Mouse (Mus musculus): ENCODE measurements around the gene Ubap1. TPM values are rescaled to one million over a fixed set of nuclear protein-coding genes. Genes with fewer than 3 reads are reported as not detected.

Ubap1 gene
- polyA plus RNA-seq (2015; fragmentation: Nextera tagmentation; extraction: Ambion mirVana) = 42.6 and 46.9 TPM in 2 replicates

- peak; percentile 99 for ATAC-seq (ENCODE audit: low read depth)
- peak within 1 kb of the TSS; percentile 83 for H3K4me3 ChIP-seq (ENCODE audit: low read length)
- peak within 1 kb of the TSS; percentile 96 for H3K27ac ChIP-seq (ENCODE audit: low read length)
- H3K36me3 ChIP-seq (ENCODE audit: control insufficient read depth, insufficient read depth, low read length) = no peaks in the 10 kb centered on the region
- H3K9ac ChIP-seq (ENCODE audit: low read length) = peak within 1 kb of the TSS; percentile 90
- no peaks in the 10 kb centered on the region for H3K9me3 ChIP-seq (ENCODE audit: control insufficient read depth, low read length)
- peak within 1 kb of the TSS; percentile 78 for H3K4me2 ChIP-seq (ENCODE audit: low read depth, low read length)
- H3K27me3 ChIP-seq (ENCODE audit: control insufficient read depth, insufficient read depth, low read depth, low read length) = no peaks in the 10 kb centered on the region
- peaks cover 11% of the 10 kb centered on the region for H3K4me1 ChIP-seq (replicated peaks; ENCODE audit: control insufficient read depth, insufficient read depth, low read length)
- WGBS = 0% methylated on average over 31 of the region's 31 CpGs
These were observed at the start of gene Ubap1 for GRCm38 (mm10) chr4:41348584-41349198. Gene Ubap1, plus strand, starts transcription at chr4:41348996.

- WGBS = 88% methylated on average over 7 of the region's 7 CpGs
- H3K36me3 ChIP-seq (ENCODE audit: control insufficient read depth, insufficient read depth, low read length) = peaks cover 41% of the 10 kb centered on the region
- H3K27me3 ChIP-seq (ENCODE audit: control insufficient read depth, insufficient read depth, low read depth, low read length) = no peaks in the 10 kb centered on the region
- H3K4me1 ChIP-seq (replicated peaks; ENCODE audit: control insufficient read depth, insufficient read depth, low read length) = no peaks in the 10 kb centered on the region
- no peaks in the 10 kb centered on the region for H3K9me3 ChIP-seq (ENCODE audit: control insufficient read depth, low read length)
- no peak overlapping the region for H3K9ac ChIP-seq (ENCODE audit: low read length)
- H3K4me3 ChIP-seq (ENCODE audit: low read length) = no peak overlapping the region
- no peak overlapping the region for H3K4me2 ChIP-seq (ENCODE audit: low read depth, low read length)
- no peak overlapping the region for H3K27ac ChIP-seq (ENCODE audit: low read length)
- no peak for ATAC-seq (ENCODE audit: low read depth)
These were observed 45.1 kb upstream of the Ubap1 start for GRCm38 (mm10) chr4:41303671-41304070.

- Histone ChIP-seq H3K9ac (ENCODE audit: low read length) (no peak overlapping the region), H3K4me1 (replicated peaks; ENCODE audit: control insufficient read depth, insufficient read depth, low read length) (no peaks in the 10 kb centered on the region), H3K27ac (ENCODE audit: low read length) (no peak overlapping the region), H3K4me3 (ENCODE audit: low read length) (no peak overlapping the region), H3K27me3 (ENCODE audit: control insufficient read depth, insufficient read depth, low read depth, low read length) (no peaks in the 10 kb centered on the region), H3K36me3 (ENCODE audit: control insufficient read depth, insufficient read depth, low read length) (peaks cover 34% of the 10 kb centered on the region), H3K9me3 (ENCODE audit: control insufficient read depth, low read length) (no peaks in the 10 kb centered on the region), H3K4me2 (ENCODE audit: low read depth, low read length) (no peak overlapping the region)
- ATAC-seq (ENCODE audit: low read depth) = no peak
- 45% methylated on average over 3 of the region's 3 CpGs for WGBS
These were observed 44.5 kb upstream of the Ubap1 start for GRCm38 (mm10) chr4:41304302-41304701.

GRCm38 (mm10) chr4:41307406-41307805 lies 41.4 kb upstream of the Ubap1 start:
- Histone ChIP-seq H3K36me3 (ENCODE audit: control insufficient read depth, insufficient read depth, low read length) (peaks cover 17% of the 10 kb centered on the region), H3K4me3 (ENCODE audit: low read length) (no peak overlapping the region), H3K4me1 (replicated peaks; ENCODE audit: control insufficient read depth, insufficient read depth, low read length) (peaks cover under 1% of the 10 kb centered on the region; the same call in 1 of the 2 replicates), H3K4me2 (ENCODE audit: low read depth, low read length) (no peak overlapping the region), H3K27ac (ENCODE audit: low read length) (no peak overlapping the region), H3K27me3 (ENCODE audit: control insufficient read depth, insufficient read depth, low read depth, low read length) (no peaks in the 10 kb centered on the region), H3K9ac (ENCODE audit: low read length) (no peak overlapping the region), H3K9me3 (ENCODE audit: control insufficient read depth, low read length) (no peaks in the 10 kb centered on the region)
- WGBS = 83% methylated on average over 6 of the region's 6 CpGs
- no peak for ATAC-seq (ENCODE audit: low read depth)

GRCm38 (mm10) chr4:41310567-41311563 lies 37.9 kb upstream of the Ubap1 start:
- Histone ChIP-seq H3K4me2 (ENCODE audit: low read depth, low read length) (no peak overlapping the region), H3K4me1 (replicated peaks; ENCODE audit: control insufficient read depth, insufficient read depth, low read length) (peaks cover 12% of the 10 kb centered on the region), H3K27me3 (ENCODE audit: control insufficient read depth, insufficient read depth, low read depth, low read length) (no peaks in the 10 kb centered on the region), H3K27ac (ENCODE audit: low read length) (no peak overlapping the region), H3K9me3 (ENCODE audit: control insufficient read depth, low read length) (no peaks in the 10 kb centered on the region), H3K36me3 (ENCODE audit: control insufficient read depth, insufficient read depth, low read length) (peaks cover 10% of the 10 kb centered on the region), H3K9ac (ENCODE audit: low read length) (no peak overlapping the region), H3K4me3 (ENCODE audit: low read length) (no peak overlapping the region)
- no peak for ATAC-seq (ENCODE audit: low read depth)
- 87% methylated on average over 9 of the region's 9 CpGs for WGBS

GRCm38 (mm10) chr4:41313722-41314121 lies 35.1 kb upstream of the Ubap1 start:
- no peaks in the 10 kb centered on the region for H3K27me3 ChIP-seq (ENCODE audit: control insufficient read depth, insufficient read depth, low read depth, low read length)
- peak overlapping the region; percentile 88 for H3K4me2 ChIP-seq (ENCODE audit: low read depth, low read length)
- peak overlapping the region; percentile 69 for H3K4me3 ChIP-seq (ENCODE audit: low read length)
- H3K27ac ChIP-seq (ENCODE audit: low read length) = peak overlapping the region; percentile 97
- H3K9me3 ChIP-seq (ENCODE audit: control insufficient read depth, low read length) = no peaks in the 10 kb centered on the region
- no peak for ATAC-seq (ENCODE audit: low read depth)
- H3K9ac ChIP-seq (ENCODE audit: low read length) = peak overlapping the region; percentile 82
- H3K36me3 ChIP-seq (ENCODE audit: control insufficient read depth, insufficient read depth, low read length) = peaks cover 3% of the 10 kb centered on the region; the same call in 1 of the 2 replicates
- WGBS = 12% methylated on average over 14 of the region's 14 CpGs
- peaks cover 12% of the 10 kb centered on the region for H3K4me1 ChIP-seq (replicated peaks; ENCODE audit: control insufficient read depth, insufficient read depth, low read length)

- peaks cover 3% of the 10 kb centered on the region; the same call in 1 of the 2 replicates for H3K36me3 ChIP-seq (ENCODE audit: control insufficient read depth, insufficient read depth, low read length)
- WGBS = under 1% methylated on average over 70 of the region's 70 CpGs
- no peaks in the 10 kb centered on the region for H3K9me3 ChIP-seq (ENCODE audit: control insufficient read depth, low read length)
- H3K27ac ChIP-seq (ENCODE audit: low read length) = peak within 1 kb of the TSS; percentile 97
- H3K27me3 ChIP-seq (ENCODE audit: control insufficient read depth, insufficient read depth, low read depth, low read length) = no peaks in the 10 kb centered on the region
- peaks cover 12% of the 10 kb centered on the region for H3K4me1 ChIP-seq (replicated peaks; ENCODE audit: control insufficient read depth, insufficient read depth, low read length)
- H3K9ac ChIP-seq (ENCODE audit: low read length) = peak within 1 kb of the TSS; percentile 82
- peak within 1 kb of the TSS; percentile 69 for H3K4me3 ChIP-seq (ENCODE audit: low read length)
- ATAC-seq (ENCODE audit: low read depth) = peak; percentile 99
- H3K4me2 ChIP-seq (ENCODE audit: low read depth, low read length) = peak within 1 kb of the TSS; percentile 88
These were observed 34.4 kb upstream of the Ubap1 start, which contains the start of gene Dcaf12 for GRCm38 (mm10) chr4:41314141-41315129. Gene Dcaf12, minus strand, starts transcription at chr4:41314889.

GRCm38 (mm10) chr4:41315173-41315572 lies 33.6 kb upstream of the Ubap1 start:
- WGBS = 11% methylated on average over 8 of the region's 8 CpGs
- no peak for ATAC-seq (ENCODE audit: low read depth)
- Histone ChIP-seq H3K4me2 (ENCODE audit: low read depth, low read length) (peak overlapping the region; percentile 62), H3K9ac (ENCODE audit: low read length) (peak overlapping the region; percentile 63), H3K9me3 (ENCODE audit: control insufficient read depth, low read length) (no peaks in the 10 kb centered on the region), H3K36me3 (ENCODE audit: control insufficient read depth, insufficient read depth, low read length) (no peaks in the 10 kb centered on the region), H3K4me3 (ENCODE audit: low read length) (peak overlapping the region; percentile 69), H3K27me3 (ENCODE audit: control insufficient read depth, insufficient read depth, low read depth, low read length) (no peaks in the 10 kb centered on the region), H3K27ac (ENCODE audit: low read length) (peak overlapping the region; percentile 97), H3K4me1 (replicated peaks; ENCODE audit: control insufficient read depth, insufficient read depth, low read length) (peaks cover 12% of the 10 kb centered on the region)
